Mouse (Mus musculus) thymus, postnatal 36 days (tissue): Measurements from ENCODE around the gene Htt.
"Not testable (repeated sequence)": the region's sequence is repeated elsewhere in the genome, so short reads cannot be mapped to it uniquely, and the experiment has no call there.

Experiments used
- DNase-seq, 2 experiments: peaks; one replicate each; pipeline ENCODE4 v3.0.0; 2022; ENCODE audit warnings: mixed read lengths in 2 of 2

Gene Htt

GRCm38 (mm10) chr5:34761509-34761908, at the start of gene Htt:
Gene Htt, plus strand, starts transcription at chr5:34761740.
- peak; percentile 95 to 98 for DNase-seq

- not testable (repeated sequence) for DNase-seq
Observed at GRCm38 (mm10) chr5:34714371-34714770, 47.2 kb upstream of the Htt start.

GRCm38 (mm10) chr5:34714816-34715215, 46.7 kb upstream of the Htt start:
- no peak for DNase-seq

GRCm38 (mm10) chr5:34729141-34729540, 32.4 kb upstream of the Htt start:
- DNase-seq = no peak

- no peak for DNase-seq
Observed at GRCm38 (mm10) chr5:34730255-34730654, 31.3 kb upstream of the Htt start.

GRCm38 (mm10) chr5:34751477-34751876, 10.1 kb upstream of the Htt start:
- DNase-seq = no peak

- DNase-seq = no peak
Observed at GRCm38 (mm10) chr5:34758762-34759161, 2.8 kb upstream of the Htt start.

GRCm38 (mm10) chr5:34760850-34761508, 561 bp upstream of the Htt start:
- DNase-seq = no peak

- DNase-seq = peak in 1 of 2 experiments; percentile 60
Observed at GRCm38 (mm10) chr5:34761934-34762611, 533 bp downstream of the Htt start.

- DNase-seq = no peak
Observed at GRCm38 (mm10) chr5:34771818-34772217, 10.3 kb downstream of the Htt start.

- DNase-seq = no peak
Observed at GRCm38 (mm10) chr5:34772696-34773245, 11.2 kb downstream of the Htt start.

- no peak for DNase-seq
Observed at GRCm38 (mm10) chr5:34773392-34773791, 11.9 kb downstream of the Htt start.

- DNase-seq = no peak
Observed at GRCm38 (mm10) chr5:34785027-34785426, 23.5 kb downstream of the Htt start.

- DNase-seq = no peak
Observed at GRCm38 (mm10) chr5:34791141-34791540, 29.6 kb downstream of the Htt start.

- no peak for DNase-seq
Observed at GRCm38 (mm10) chr5:34800292-34800953, 38.9 kb downstream of the Htt start.

- no peak for DNase-seq
Observed at GRCm38 (mm10) chr5:34806038-34806437, 44.5 kb downstream of the Htt start.

GRCm38 (mm10) chr5:34822431-34823149, 61.0 kb downstream of the Htt start:
- DNase-seq = no peak

GRCm38 (mm10) chr5:34854079-34854478, 92.5 kb downstream of the Htt start:
- DNase-seq = no peak

GRCm38 (mm10) chr5:34865367-34865766, 103.8 kb downstream of the Htt start:
- DNase-seq = no peak

- DNase-seq = not testable (repeated sequence)
Observed at GRCm38 (mm10) chr5:34880307-34880706, 118.8 kb downstream of the Htt start.

- DNase-seq = no peak
Observed at GRCm38 (mm10) chr5:34881023-34881422, 119.5 kb downstream of the Htt start.

- no peak for DNase-seq
Observed at GRCm38 (mm10) chr5:34885250-34885649, 123.7 kb downstream of the Htt start.

GRCm38 (mm10) chr5:34889252-34889651, 127.7 kb downstream of the Htt start:
- no peak for DNase-seq
